Mouse (Mus musculus) midbrain, embryonic 14.5 days (tissue): ENCODE measurements around the gene Celsr3. TPM values are rescaled to one million over a fixed set of nuclear protein-coding genes. Genes with fewer than 3 reads are reported as not detected.

Source experiments
- ATAC-seq: fragments of 200-750 bp; cut with Nextera tagmentation; 2 replicates; pipeline ENCODE4 v1.8.0; 2017; ENCODE audit warnings: moderate number of reproducible peaks, moderate library complexity; ENCODE audit not compliant: low FRiP score, low TSS enrichment
- DNase-seq: peaks from one replicate; pipeline ENCODE4 v3.0.0-alpha.2; 2015
- H3K27ac ChIP-seq: fragments of 300-500 bp; sonication (generic); replicated peaks from 2 replicates; pipeline ENCODE4 v1.5.1; 2014; ENCODE audit warnings: mild to moderate bottlenecking, low read depth, low read length, moderate library complexity
- H3K27me3 ChIP-seq: fragments of 300-500 bp; sonication (generic); 2 replicates; pipeline ENCODE4 v1.6.1; 2014; ENCODE audit warnings: low read length, control low read depth, mixed read lengths; ENCODE audit not compliant: control insufficient read depth, insufficient read depth
- H3K36me3 ChIP-seq: fragments of 300-500 bp; sonication (generic); 2 replicates; pipeline ENCODE4 v1.6.1; 2014; ENCODE audit warnings: low read length, control low read depth; ENCODE audit not compliant: control insufficient read depth, insufficient read depth
- H3K4me1 ChIP-seq: fragments of 300-500 bp; sonication (generic); 2 replicates; pipeline ENCODE4 v1.6.1; 2014; ENCODE audit warnings: mild to moderate bottlenecking, antibody characterized with exemption, low read length, control low read depth; ENCODE audit not compliant: control insufficient read depth, insufficient read depth
- H3K4me2 ChIP-seq: fragments of 300-500 bp; sonication (generic); 2 replicates; pipeline ENCODE4 v1.6.1; 2014; ENCODE audit warnings: mild to moderate bottlenecking, low read length, moderate library complexity
- H3K4me3 ChIP-seq: fragments of 300-500 bp; sonication (generic); replicated peaks from 2 replicates; pipeline ENCODE4 v1.5.1; 2014; ENCODE audit warnings: low read depth, low read length
- H3K9ac ChIP-seq: fragments of 300-500 bp; sonication (generic); replicated peaks from 2 replicates; pipeline ENCODE4 v1.6.1; 2014; ENCODE audit warnings: mild to moderate bottlenecking, low read length, moderate library complexity
- H3K9me3 ChIP-seq: fragments of 300-500 bp; sonication (generic); 2 replicates; pipeline ENCODE4 v1.6.1; 2016; ENCODE audit warnings: low read length, control low read depth, mixed read lengths; ENCODE audit not compliant: control insufficient read depth
- WGBS: fragments of 180-500 bp; shearing (Covaris S2); extraction: QIAGEN DNeasy Blood & Tissue Kit; methylation state at CpG from one replicate; pipeline ENCODE4 v1.1.7; 2014; 5-methylcytosine and 5-hydroxymethylcytosine counted together
- polyA plus RNA-seq: library from polyadenylated mRNA; unstranded; fragments of >200 nt; fragmentation: Nextera tagmentation; extraction: Ambion mirVana; gene quantifications from 2 replicates; pipeline ENCODE4 v1.2.1, GENCODE M21; 2014

The Celsr3 gene
- polyA plus RNA-seq, 1 experiment from 2014 or later = 19.5 TPM

- WGBS = 82% methylated on average over 5 of the region's 5 CpGs
- Histone ChIP-seq H3K27ac (no peak overlapping the region), H3K27me3 (no peaks in the 10 kb centered on the region), H3K9ac (no peak overlapping the region), H3K36me3 (peaks cover 69% of the 10 kb centered on the region), H3K4me1 (peaks cover 8% of the 10 kb centered on the region), H3K4me3 (no peak overlapping the region), H3K9me3 (no peaks in the 10 kb centered on the region), H3K4me2 (no peak overlapping the region)
- DNase-seq (no peak), ATAC-seq (no peak)
Measured at GRCm38 (mm10) chr9:108810516-108810915, 15.6 kb upstream of the Celsr3 start.

GRCm38 (mm10) chr9:108815557-108815956 lies 10.6 kb upstream of the Celsr3 start:
- ATAC-seq (no peak), DNase-seq (no peak)
- no peak overlapping the region for H3K4me2 ChIP-seq
- H3K4me3 ChIP-seq = no peak overlapping the region
- no peaks in the 10 kb centered on the region for H3K4me1 ChIP-seq
- H3K9ac ChIP-seq = no peak overlapping the region
- no peaks in the 10 kb centered on the region for H3K9me3 ChIP-seq
- H3K36me3 ChIP-seq = peaks cover 75% of the 10 kb centered on the region
- H3K27me3 ChIP-seq = no peaks in the 10 kb centered on the region
- H3K27ac ChIP-seq = no peak overlapping the region
- WGBS = 94% methylated on average over 7 of the region's 7 CpGs

GRCm38 (mm10) chr9:108819495-108819894 lies 6.6 kb upstream of the Celsr3 start:
- Histone ChIP-seq H3K9me3 (no peaks in the 10 kb centered on the region), H3K4me3 (no peak overlapping the region), H3K9ac (no peak overlapping the region), H3K4me2 (no peak overlapping the region), H3K36me3 (peaks cover 40% of the 10 kb centered on the region), H3K27ac (no peak overlapping the region), H3K4me1 (peaks cover 8% of the 10 kb centered on the region), H3K27me3 (peaks cover 6% of the 10 kb centered on the region)
- WGBS = 58% methylated on average over 3 of the region's 3 CpGs
- no peak for ATAC-seq
- peak; percentile 75 for DNase-seq

DNA sequence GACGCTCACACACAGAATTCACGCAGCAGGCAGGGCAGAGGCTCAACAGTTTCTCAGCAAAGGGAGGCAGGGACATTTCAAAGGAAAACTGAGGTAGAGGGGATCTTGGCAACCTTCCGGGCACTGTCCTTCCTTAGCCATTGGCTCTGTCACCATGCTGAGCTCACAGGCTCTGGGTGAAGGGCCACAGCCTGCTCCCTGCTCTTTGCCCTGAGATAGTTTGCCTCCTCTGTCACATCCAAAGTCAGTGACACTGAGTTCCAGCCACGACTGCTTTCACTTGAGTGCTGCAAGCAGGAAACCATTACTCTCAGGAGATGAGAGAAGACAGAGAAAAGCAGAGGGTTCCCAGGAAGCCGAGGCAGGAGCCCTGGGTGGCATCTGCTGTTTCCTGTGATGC lies 6.0 kb upstream of the Celsr3 start:
- Histone ChIP-seq H3K4me2 (no peak overlapping the region), H3K27ac (no peak overlapping the region), H3K9ac (no peak overlapping the region), H3K9me3 (no peaks in the 10 kb centered on the region), H3K4me1 (peaks cover 8% of the 10 kb centered on the region), H3K4me3 (no peak overlapping the region), H3K27me3 (peaks cover 6% of the 10 kb centered on the region), H3K36me3 (peaks cover 35% of the 10 kb centered on the region)
- DNase-seq = no peak
- 68% methylated on average over 5 of the region's 5 CpGs for WGBS
- no peak for ATAC-seq

DNA sequence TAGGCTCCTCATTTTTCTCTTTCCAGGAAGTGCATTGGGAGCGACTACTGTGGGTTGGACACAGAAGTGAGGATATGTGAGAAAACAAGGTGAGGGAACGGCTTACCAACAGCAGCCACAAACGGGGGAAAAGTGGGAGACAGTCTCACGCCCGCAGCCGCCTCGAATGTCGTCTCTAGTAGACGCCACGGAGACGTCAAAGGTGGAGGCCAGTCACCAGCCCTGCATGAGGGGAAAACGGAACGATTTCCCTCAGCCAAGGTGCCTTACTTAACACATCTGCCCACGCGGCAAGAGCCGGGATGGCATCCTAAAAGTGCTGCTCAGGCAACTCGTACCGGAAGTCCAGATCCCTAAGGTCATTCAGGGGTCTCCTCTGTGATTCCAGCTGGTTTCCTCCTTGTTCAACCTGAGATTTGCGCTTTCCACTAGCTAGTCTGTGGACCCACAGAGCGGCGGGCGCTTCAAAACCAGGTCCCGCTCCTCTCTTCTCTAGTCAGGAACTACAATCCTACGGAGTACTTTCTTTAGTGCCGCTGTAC lies 1.9 kb upstream of the Celsr3 start:
- no peak for ATAC-seq
- Histone ChIP-seq H3K27me3 (peaks cover 8% of the 10 kb centered on the region), H3K27ac (peak overlapping the region; percentile 89), H3K36me3 (peaks cover 19% of the 10 kb centered on the region), H3K9me3 (no peaks in the 10 kb centered on the region), H3K4me1 (peaks cover 22% of the 10 kb centered on the region), H3K4me3 (peak overlapping the region; percentile 72), H3K4me2 (peak overlapping the region; percentile 78), H3K9ac (peak overlapping the region; percentile 51)
- WGBS = 4% methylated on average over 25 of the region's 25 CpGs
- DNase-seq = peak; percentile 62

DNA sequence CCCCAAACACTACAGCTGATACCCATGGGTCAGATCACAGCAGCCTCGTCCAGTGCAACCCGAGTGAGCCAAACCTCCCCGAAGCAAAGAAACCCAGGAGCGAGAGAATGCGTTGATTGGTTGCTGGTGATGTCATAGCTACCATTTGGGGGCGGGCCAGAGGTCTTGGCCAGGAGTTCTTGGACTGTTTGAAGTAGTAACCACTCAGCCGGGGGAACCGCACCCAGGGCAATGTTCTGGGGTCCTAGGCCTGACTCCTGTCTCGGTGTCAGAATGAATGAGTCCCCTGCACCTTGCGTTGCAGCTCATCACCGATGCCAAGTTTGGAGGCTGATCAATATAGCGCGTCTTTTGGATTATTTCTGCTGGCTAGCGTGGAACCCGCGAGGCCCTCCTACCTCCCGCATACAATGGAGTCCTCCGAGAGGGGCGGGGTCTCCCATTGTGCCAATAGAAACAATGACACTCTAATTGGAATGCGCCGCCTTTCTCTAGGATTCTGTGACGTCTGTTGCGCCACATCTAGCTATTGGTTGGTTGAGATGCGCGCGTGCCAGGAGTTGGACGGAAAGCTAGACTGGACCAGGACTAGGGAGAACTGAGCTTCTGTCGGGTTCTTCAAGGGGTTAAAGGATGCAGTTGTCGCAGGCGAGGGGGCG lies 1.2 kb upstream of the Celsr3 start:
- ATAC-seq (peak; percentile 89), DNase-seq (peak; percentile 96)
- peak overlapping the region; percentile 78 for H3K4me2 ChIP-seq
- H3K36me3 ChIP-seq = peaks cover 26% of the 10 kb centered on the region
- under 1% methylated on average over 31 of the region's 31 CpGs for WGBS
- H3K4me1 ChIP-seq = peaks cover 28% of the 10 kb centered on the region
- peaks cover 15% of the 10 kb centered on the region for H3K27me3 ChIP-seq
- peak overlapping the region; percentile 89 for H3K27ac ChIP-seq
- H3K9ac ChIP-seq = peak overlapping the region; percentile 81
- H3K4me3 ChIP-seq = peak overlapping the region; percentile 72
- no peaks in the 10 kb centered on the region for H3K9me3 ChIP-seq

DNA sequence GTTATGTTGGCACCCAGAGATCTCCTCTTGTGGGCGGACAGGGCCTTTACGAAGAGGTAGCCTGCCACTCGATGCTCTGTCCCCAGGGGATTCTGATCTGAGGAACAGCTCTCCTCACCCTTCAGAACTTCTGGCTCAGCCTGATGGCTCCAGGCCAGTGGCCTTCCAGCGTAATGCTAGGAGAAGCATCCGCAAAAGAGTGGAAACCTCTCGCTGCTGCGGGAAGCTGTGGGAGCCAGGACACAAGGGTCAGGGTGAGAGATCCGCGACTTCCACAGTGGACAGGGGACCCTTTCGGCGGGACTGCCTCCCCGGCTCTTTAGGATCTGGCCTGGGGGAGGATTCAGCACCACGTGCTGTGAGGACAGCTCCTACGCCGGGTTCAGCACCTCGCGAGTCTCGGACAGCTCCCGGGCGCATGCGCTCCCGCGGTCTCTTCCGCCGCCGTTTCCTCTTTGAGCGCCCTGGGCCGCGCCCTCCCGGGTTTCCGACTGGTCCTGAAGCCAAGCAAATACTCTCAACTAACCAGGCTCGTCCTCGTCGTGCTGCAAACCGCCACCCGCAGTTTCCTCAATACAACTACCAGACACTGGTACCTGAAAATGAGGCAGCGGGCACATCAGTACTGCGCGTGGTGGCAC lies 700 bp downstream of the Celsr3 start:
- Histone ChIP-seq H3K36me3 (peaks cover 37% of the 10 kb centered on the region), H3K27me3 (peaks cover 16% of the 10 kb centered on the region), H3K4me3 (peak overlapping the region; percentile 72), H3K27ac (peak overlapping the region; percentile 89), H3K4me1 (peaks cover 45% of the 10 kb centered on the region), H3K9ac (peak overlapping the region; percentile 81), H3K9me3 (no peaks in the 10 kb centered on the region), H3K4me2 (peak overlapping the region; percentile 78)
- DNase-seq (peak; percentile 84), ATAC-seq (no peak)
- WGBS = 1% methylated on average over 39 of the region's 39 CpGs

GRCm38 (mm10) chr9:108827454-108827853 lies 1.3 kb downstream of the Celsr3 start:
- Histone ChIP-seq H3K9me3 (no peaks in the 10 kb centered on the region), H3K4me2 (peak overlapping the region; percentile 78), H3K27ac (0 out of 2 replicates have a peak overlapping the region, but pooled peaks have one; percentile 89), H3K4me1 (peaks cover 52% of the 10 kb centered on the region), H3K36me3 (peaks cover 43% of the 10 kb centered on the region), H3K9ac (peak overlapping the region; percentile 81), H3K27me3 (peaks cover 16% of the 10 kb centered on the region), H3K4me3 (peak overlapping the region; percentile 72)
- ATAC-seq (no peak), DNase-seq (peak; percentile 39)
- 18% methylated on average over 34 of the region's 34 CpGs for WGBS
